ENCODE assay signal across 9 mouse cellular contexts in the genomic region with DNA sequence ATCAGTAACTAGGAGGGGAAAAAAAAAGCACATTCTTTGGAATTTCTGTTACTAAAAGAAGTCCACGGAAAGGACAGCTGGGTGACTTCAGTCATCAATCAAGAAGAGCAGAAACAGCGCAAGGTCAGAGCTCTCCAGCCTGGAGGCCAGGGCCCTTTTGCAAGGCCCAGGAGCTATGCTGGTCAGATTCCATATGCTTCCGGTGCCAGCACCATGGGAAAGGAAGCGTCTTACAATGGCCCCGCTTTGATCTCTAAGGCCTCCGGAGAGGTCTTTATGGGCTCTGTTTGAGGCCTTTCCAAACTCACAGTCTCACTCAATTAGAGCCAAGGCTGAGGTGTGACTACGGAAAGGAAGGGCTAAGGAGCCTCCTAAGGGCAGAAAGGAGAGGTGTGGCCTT. TPM values are rescaled to one million over a fixed set of nuclear protein-coding genes. Genes with fewer than 3 reads are reported as not detected.
A peak's percentile ranks its signal among the peaks of the same experiment; 100 is the strongest.
DNase-seq lines count a peak whose midpoint lies in the region; ATAC-seq and TF ChIP-seq lines count a peak whose summit lies in the region.
"Had no signal": no experiment of that assay in that cellular context is flagged by ENCODE, and none has a peak within 500 bp of the region (broad histone marks: within the 10 kb centered on the region; RNA-seq: fewer than 3 reads in every experiment).

No protein-coding gene starts in this region.

- H3K4me3 ChIP-seq in cortical plate, adult 2 months (ENCODE audit: insufficient read depth, low read length), result no peak overlapping the region
- no peak overlapping the region for H3K4me3 ChIP-seq in lung, embryonic 14.5 days (ENCODE audit: low read depth, low read length)
- no peak overlapping the region for H3K4me3 ChIP-seq in hindbrain, embryonic 13.5 days

- no peak overlapping the region for H3K9ac ChIP-seq in lung, embryonic 14.5 days
- no peak overlapping the region for H3K9ac ChIP-seq in hindbrain, embryonic 13.5 days

- WGBS in lung, embryonic 14.5 days, result 19% methylated on average over 7 of the region's 7 CpGs
- 35% methylated on average over 7 of the region's 7 CpGs for WGBS in hindbrain, embryonic 13.5 days

- 0 out of 2 replicates have a peak overlapping the region, but pooled peaks have one; percentile 33 for H3K27ac ChIP-seq in cortical plate, adult 2 months (ENCODE audit: insufficient read depth, low read length)
- H3K27ac ChIP-seq in lung, embryonic 14.5 days (ENCODE audit: low read depth), result no peak overlapping the region
- H3K27ac ChIP-seq in hindbrain, embryonic 13.5 days, result no peak overlapping the region

- no peaks in the 10 kb centered on the region for H3K9me3 ChIP-seq in lung, embryonic 14.5 days (ENCODE audit: low read depth, low read length)
- H3K9me3 ChIP-seq in hindbrain, embryonic 13.5 days, result no peaks in the 10 kb centered on the region

- H3K27me3 ChIP-seq in lung, embryonic 14.5 days (ENCODE audit: insufficient read depth, low read length), result no peaks in the 10 kb centered on the region
- H3K27me3 ChIP-seq in hindbrain, embryonic 13.5 days, result no peaks in the 10 kb centered on the region

- peaks cover 21% of the 10 kb centered on the region; the same call in 1 of the 2 replicates for H3K36me3 ChIP-seq in lung, embryonic 14.5 days (ENCODE audit: insufficient read depth)
- peaks cover 8% of the 10 kb centered on the region for H3K36me3 ChIP-seq in hindbrain, embryonic 13.5 days

- peak; percentile 27 for ATAC-seq in lung, embryonic 14.5 days (ENCODE audit: insufficient read depth)
- ATAC-seq in hindbrain, embryonic 13.5 days (ENCODE audit: low FRiP score), result no peak
- ATAC-seq in granulocyte monocyte progenitor cell, adult 5-6 weeks (replicated peaks; ENCODE audit: poor library complexity, severe bottlenecking), result no peak
- ATAC-seq: activated CD4-positive, CD25-positive, alpha-beta regulatory T cell, adult 4 months had no signal

- peak; percentile 14 for DNase-seq in gastrocnemius, postnatal 14 days
- DNase-seq in gastrocnemius, postnatal 4 days (ENCODE audit: low spot score in 2 of 2), result no peak
- DNase-seq in heart, postnatal 4 days, result peak; percentile 27
- peak; percentile 78 for DNase-seq in lung, embryonic 14.5 days
- DNase-seq in B cell, adult 2 months, result no peak

- no peak overlapping the region for H3K4me2 ChIP-seq in lung, embryonic 14.5 days
- H3K4me2 ChIP-seq in hindbrain, embryonic 13.5 days, result no peak overlapping the region

- no peak for TF ChIP-seq POLR2A in cortical plate, adult 2 months (IDR thresholded peaks at IDR 0.05; ENCODE audit: extremely low read depth, insufficient read depth, low read length)

- H3K4me1 ChIP-seq in cortical plate, adult 2 months (ENCODE audit: control insufficient read depth, insufficient read depth, low read length), result no peaks in the 10 kb centered on the region; the same call in 1 of the 2 replicates
- peaks cover 8% of the 10 kb centered on the region for H3K4me1 ChIP-seq in lung, embryonic 14.5 days (ENCODE audit: insufficient read depth)
- H3K4me1 ChIP-seq in hindbrain, embryonic 13.5 days (replicated peaks), result peaks cover 28% of the 10 kb centered on the region

- TF ChIP-seq CTCF in cortical plate, adult 2 months (IDR thresholded peaks at IDR 0.05; ENCODE audit: extremely low read depth, insufficient read depth, low read length), result no peak
- no peak for TF ChIP-seq CTCF in lung, embryonic 14.5 days (IDR thresholded peaks at IDR 0.05; ENCODE audit: low read depth)

- intact Hi-C loops in gastrocnemius, postnatal 14 days (cut with DNase I; ENCODE audit: low total_unique reads), result no loop called here

RNA-seq across cellular contexts. Expression of gene Eogt, which starts 4.6 kb away (rescaled TPM):
- total RNA-seq in gastrocnemius, postnatal 14 days (2021), result 1 to 10 TPM; 5.3 to 7.8 TPM
- 10 to 100 TPM in 1 of 2 experiments, 1 to 10 TPM in 1; 9.9 to 13.6 TPM for total RNA-seq in gastrocnemius, postnatal 4 days (2021)
- 31.3 and 34.1 TPM in 2 replicates for polyA plus RNA-seq in cortical plate, adult 2 months (2012; rRNA removed)
- 10 to 100 TPM; 15.5 to 21.2 TPM for total RNA-seq in heart, postnatal 4 days (2021)
- polyA plus RNA-seq in lung, embryonic 14.5 days (2014; fragmentation: Nextera tagmentation; extraction: Ambion mirVana), result 26.8 and 28.2 TPM in 2 replicates
- 9.3 and 9.7 TPM in 2 replicates for polyA plus RNA-seq in hindbrain, embryonic 13.5 days (2015; fragmentation: Nextera tagmentation; extraction: Ambion mirVana)
- 1.7 and 1.9 TPM in 2 replicates for total RNA-seq in granulocyte monocyte progenitor cell, adult 5-6 weeks (2014; fragmentation: Nextera tagmentation)
- total RNA-seq in granulocyte monocyte progenitor cell, adult 5-6 weeks (2017), result 2.4 and 4.5 TPM in 2 replicates

RNA-seq across cellular contexts. Expression of gene Tmf1, which starts 34.6 kb away (rescaled TPM):
- total RNA-seq in gastrocnemius, postnatal 14 days (2021), result 10 to 100 TPM; 24.8 to 26.3 TPM
- total RNA-seq in gastrocnemius, postnatal 4 days (2021), result 10 to 100 TPM; 35.0 to 40.4 TPM
- polyA plus RNA-seq in cortical plate, adult 2 months (2012; rRNA removed), result 9.4 and 9.9 TPM in 2 replicates
- total RNA-seq in heart, postnatal 4 days (2021), result 10 to 100 TPM; 34.1 to 35.3 TPM
- 30.3 and 32.6 TPM in 2 replicates for polyA plus RNA-seq in lung, embryonic 14.5 days (2014; fragmentation: Nextera tagmentation; extraction: Ambion mirVana)
- polyA plus RNA-seq in hindbrain, embryonic 13.5 days (2015; fragmentation: Nextera tagmentation; extraction: Ambion mirVana), result 43.9 and 44.5 TPM in 2 replicates
- 14.3 and 20.2 TPM in 2 replicates for total RNA-seq in granulocyte monocyte progenitor cell, adult 5-6 weeks (2014; fragmentation: Nextera tagmentation)
- total RNA-seq in granulocyte monocyte progenitor cell, adult 5-6 weeks (2017), result 72.7 and 108 TPM in 2 replicates

Comparison
In these comparisons a context has a peak if more than half of its experiments do, and no peak if none do; other contexts are left out.
1. DNase-seq: peak in gastrocnemius, postnatal 14 days (single experiment), heart, postnatal 4 days (single experiment) and lung, embryonic 14.5 days (single experiment); none in gastrocnemius, postnatal 4 days (0 of 2) and B cell, adult 2 months (0 of 2).